Mouse (Mus musculus) WW6 (cell line): ENCODE measurements around the gene Aldh1a3.

ENCODE experiments used
- DNase-seq: peaks from one replicate; pipeline ENCODE4 v3.0.0-alpha.2; 2013; ENCODE audit warnings: low read depth, low spot score

Gene Aldh1a3

GRCm38 (mm10) chr7:66418981-66419380, 8.3 kb downstream of the Aldh1a3 start:
- no peak for DNase-seq

- DNase-seq: no peak
Observed at GRCm38 (mm10) chr7:66416829-66417228, 10.5 kb downstream of the Aldh1a3 start.

GRCm38 (mm10) chr7:66413093-66413492, 14.2 kb downstream of the Aldh1a3 start:
- no peak for DNase-seq

GRCm38 (mm10) chr7:66409433-66409832, 17.9 kb downstream of the Aldh1a3 start:
- no peak for DNase-seq

GRCm38 (mm10) chr7:66406971-66407370, 20.3 kb downstream of the Aldh1a3 start:
- DNase-seq: no peak

GRCm38 (mm10) chr7:66405951-66406721, 21.2 kb downstream of the Aldh1a3 start:
- no peak for DNase-seq

GRCm38 (mm10) chr7:66405541-66405940, 21.8 kb downstream of the Aldh1a3 start:
- no peak for DNase-seq

GRCm38 (mm10) chr7:66404802-66405201, 22.5 kb downstream of the Aldh1a3 start:
- no peak for DNase-seq

- no peak for DNase-seq
Observed at GRCm38 (mm10) chr7:66404141-66404540, 23.2 kb downstream of the Aldh1a3 start.

- no peak for DNase-seq
Observed at GRCm38 (mm10) chr7:66402876-66403275, 24.4 kb downstream of the Aldh1a3 start.

- DNase-seq: no peak
Observed at GRCm38 (mm10) chr7:66401605-66402004, 25.7 kb downstream of the Aldh1a3 start.

GRCm38 (mm10) chr7:66397288-66397687, 30.0 kb downstream of the Aldh1a3 start:
- DNase-seq: no peak

GRCm38 (mm10) chr7:66388621-66389532, 38.4 kb downstream of the Aldh1a3 start:
- DNase-seq: no peak

GRCm38 (mm10) chr7:66387813-66388521, 39.4 kb downstream of the Aldh1a3 start, which contains the start of gene Lrrk1:
Lrrk1 (minus strand) TSS chr7:66388350.
- no peak for DNase-seq

GRCm38 (mm10) chr7:66387419-66387812, 39.9 kb downstream of the Aldh1a3 start:
- DNase-seq: no peak

- no peak for DNase-seq
Observed at GRCm38 (mm10) chr7:66386411-66386810, 40.9 kb downstream of the Aldh1a3 start.

GRCm38 (mm10) chr7:66385826-66386225, 41.5 kb downstream of the Aldh1a3 start:
- no peak for DNase-seq

- DNase-seq: no peak
Observed at GRCm38 (mm10) chr7:66384891-66385290, 42.4 kb downstream of the Aldh1a3 start.

GRCm38 (mm10) chr7:66384213-66384612, 43.1 kb downstream of the Aldh1a3 start:
- DNase-seq: no peak

GRCm38 (mm10) chr7:66376560-66376959, 50.8 kb downstream of the Aldh1a3 start:
- DNase-seq: no peak

GRCm38 (mm10) chr7:66375736-66376135, 51.6 kb downstream of the Aldh1a3 start:
- no peak for DNase-seq

GRCm38 (mm10) chr7:66373391-66373790, 53.9 kb downstream of the Aldh1a3 start:
- no peak for DNase-seq
